Mouse (Mus musculus): ENCODE results near the gene Isca1.

DNA sequence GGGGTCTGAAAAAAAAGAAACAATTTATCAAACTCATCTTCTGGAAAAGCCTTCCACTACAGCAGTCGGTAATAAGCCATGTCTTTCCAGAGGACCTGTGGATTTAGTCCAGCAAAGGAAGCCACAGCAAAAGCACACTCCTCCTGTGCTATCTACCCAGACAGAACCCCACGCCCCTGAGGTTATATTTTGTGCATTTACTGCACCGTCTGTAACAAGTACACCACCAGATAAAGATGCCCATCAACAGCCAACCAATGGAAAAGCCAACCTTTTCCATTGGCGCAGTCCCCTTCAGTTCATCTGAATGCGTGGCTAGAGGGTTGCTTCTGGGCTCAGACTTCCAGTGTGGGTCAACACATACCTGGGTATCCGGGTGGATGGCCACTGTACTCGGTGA, 6.8 kb downstream of the Isca1 start:
- no peak for TF ChIP-seq CTCF (IDR thresholded peaks at IDR 0.05; ENCODE audit: borderline replicate concordance, control insufficient read depth, extremely low read depth, insufficient read depth, low read length, poor library complexity)
- TF ChIP-seq POLR2A (IDR thresholded peaks at IDR 0.05; ENCODE audit: control insufficient read depth, extremely low read depth, insufficient read depth, low read length, poor library complexity) = no peak

Measured in thymus, adult 2 months (tissue).